Mouse (Mus musculus) megakaryocyte-erythroid progenitor cell, adult 5 weeks (primary cell): ENCODE results near the gene Gm20747. TPM values are rescaled to one million over a fixed set of nuclear protein-coding genes. Genes with fewer than 3 reads are reported as not detected.

Source experiments
- polyA plus RNA-seq: library from polyadenylated mRNA; stranded (reverse); fragments of >175 nt; gene quantifications from 2 replicates; pipeline ENCODE4 v1.2.3, GENCODE M21; 2012

Gene Gm20747
- polyA plus RNA-seq = not detected in 2 replicates

DNA sequence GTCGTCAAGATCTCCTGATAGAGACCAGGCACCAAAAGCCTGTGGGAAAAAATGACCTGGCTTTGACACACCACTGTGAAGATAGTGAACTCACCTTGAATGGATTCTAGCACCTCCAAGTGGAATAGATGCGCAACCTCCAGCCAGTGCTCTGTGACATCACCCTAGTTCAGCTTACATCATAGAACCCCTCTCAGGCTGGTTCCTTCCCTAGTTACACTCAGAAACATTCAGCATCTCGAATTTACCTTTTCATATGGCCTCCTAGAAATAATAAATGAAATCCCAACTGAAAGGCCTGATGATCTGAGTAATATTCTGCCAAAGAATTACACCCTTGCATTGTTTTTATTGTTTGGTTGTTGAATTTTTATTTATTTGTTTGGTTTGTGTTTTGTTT is at the start of gene Gm20747:
Gm20747 (minus strand) TSS at position 101 of the 400 bp plus-strand sequence.

